Mouse (Mus musculus) embryo, embryonic 10 days (tissue): ENCODE measurements around the gene Gpr37l1.

ENCODE experiments used
- DNase-seq: peaks from one replicate; pipeline ENCODE4 v3.0.0-alpha.2; 2015; ENCODE audit warnings: low spot score

Gene Gpr37l1

DNA sequence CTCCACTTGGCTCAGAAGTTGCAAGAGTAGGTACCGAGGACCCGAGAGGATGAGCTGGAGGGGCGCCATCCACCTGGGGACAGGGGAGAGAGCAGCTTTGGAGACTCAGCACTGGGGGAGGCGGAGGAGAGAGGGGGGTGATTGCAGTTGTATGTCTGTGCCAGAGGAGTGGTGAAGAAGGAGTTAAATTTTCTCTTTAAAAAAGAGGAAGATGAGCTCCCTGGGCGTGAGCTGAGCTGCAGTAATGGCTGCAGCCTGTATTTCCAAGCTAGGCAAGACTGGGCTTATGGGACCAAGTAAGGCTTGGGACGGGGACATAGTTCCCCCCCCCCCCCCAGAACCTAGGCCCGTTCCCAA is 19.8 kb downstream of the Gpr37l1 start:
- no peak for DNase-seq

- peak; percentile 59 for DNase-seq
Observed at GRCm38 (mm10) chr1:135146946-135147701, 20.4 kb downstream of the Gpr37l1 start.

DNA sequence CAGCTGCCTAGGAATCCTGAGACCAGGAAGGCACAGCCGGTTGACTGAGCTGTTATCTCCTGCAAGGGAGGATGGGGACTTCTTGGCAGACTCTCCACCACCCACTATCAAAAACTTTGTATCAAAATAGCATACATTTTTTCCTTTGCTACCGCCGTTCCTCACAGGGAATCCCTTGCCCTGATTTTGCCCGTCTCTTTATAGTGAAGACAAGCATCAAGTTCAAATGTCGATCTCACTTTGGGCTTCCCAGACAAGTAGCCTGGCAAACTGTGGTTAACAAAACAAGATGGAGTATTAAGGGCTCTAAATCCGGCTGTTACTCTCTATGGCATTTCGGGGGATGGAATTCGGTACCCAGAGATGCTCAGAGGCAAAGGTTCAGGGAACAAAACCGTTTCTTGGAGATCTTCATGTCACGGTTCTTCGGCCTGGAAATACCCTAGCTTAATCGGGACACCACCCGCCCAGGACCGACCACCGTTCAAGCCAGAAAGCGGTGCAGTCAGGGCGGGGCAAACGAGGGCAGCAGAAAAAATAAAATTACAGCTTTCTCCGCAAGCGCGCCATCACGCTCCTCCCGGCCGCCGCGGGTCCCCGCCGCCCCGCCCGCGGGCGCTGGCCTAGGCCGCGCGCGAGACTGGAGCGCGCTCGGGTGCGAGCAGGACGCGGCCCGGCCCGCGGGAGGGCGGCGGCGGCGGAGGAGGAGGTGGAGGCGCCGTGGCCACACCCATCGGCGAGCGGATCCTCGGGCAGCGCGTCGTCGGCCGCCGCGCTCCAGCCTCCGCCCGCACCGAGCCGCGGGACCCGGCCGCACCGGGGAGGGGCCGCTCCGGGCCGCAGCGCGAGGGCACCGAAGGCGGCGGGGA is 21.2 kb downstream of the Gpr37l1 start, which contains the start of gene Arl8a:
Arl8a (plus strand) TSS at position 748 of the 869 bp plus-strand sequence.
- DNase-seq: peak; percentile 85

GRCm38 (mm10) chr1:135143940-135144339 is 23.5 kb downstream of the Gpr37l1 start:
- no peak for DNase-seq

- DNase-seq: no peak
Observed at GRCm38 (mm10) chr1:135142452-135142851, 25.0 kb downstream of the Gpr37l1 start.

DNA sequence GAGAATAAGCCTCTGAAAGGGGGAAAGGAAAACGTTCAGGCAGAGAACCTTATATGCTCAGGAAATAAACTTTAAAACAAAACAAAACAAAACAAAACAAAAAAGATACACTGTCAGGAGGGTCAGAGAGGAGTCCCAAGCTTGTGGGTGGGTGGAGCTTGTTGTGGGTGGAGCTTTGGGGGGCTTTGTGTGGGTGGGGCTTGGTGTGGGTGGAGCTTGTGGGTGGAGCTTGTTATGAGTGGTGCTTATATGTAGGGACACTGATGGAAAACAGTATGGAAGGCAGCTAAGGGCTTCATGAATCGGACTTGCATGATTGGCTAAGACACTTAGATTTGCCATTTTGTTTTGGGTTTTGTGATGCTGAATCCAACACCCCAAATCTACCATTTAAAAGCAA is 27.6 kb downstream of the Gpr37l1 start:
- DNase-seq: no peak

DNA sequence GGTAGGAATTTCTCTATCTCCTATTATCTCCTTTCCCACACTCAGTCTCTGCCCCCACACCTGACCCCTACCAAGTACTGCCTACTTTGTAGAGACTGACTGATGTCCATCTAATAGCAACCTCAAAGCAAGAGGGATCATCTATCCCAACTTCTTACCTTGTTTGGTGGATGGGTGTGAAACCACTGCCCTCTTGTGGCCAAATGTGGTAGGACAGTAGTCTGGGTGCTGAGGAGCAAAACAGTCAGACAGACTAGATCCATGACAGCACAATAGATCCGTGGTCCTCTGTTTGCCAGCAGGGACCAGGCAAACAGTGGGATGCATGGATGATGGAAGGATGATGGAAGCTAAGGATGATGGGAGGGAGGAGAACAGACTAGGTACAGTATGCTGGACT is 31.0 kb downstream of the Gpr37l1 start:
- peak; percentile 83 for DNase-seq

DNA sequence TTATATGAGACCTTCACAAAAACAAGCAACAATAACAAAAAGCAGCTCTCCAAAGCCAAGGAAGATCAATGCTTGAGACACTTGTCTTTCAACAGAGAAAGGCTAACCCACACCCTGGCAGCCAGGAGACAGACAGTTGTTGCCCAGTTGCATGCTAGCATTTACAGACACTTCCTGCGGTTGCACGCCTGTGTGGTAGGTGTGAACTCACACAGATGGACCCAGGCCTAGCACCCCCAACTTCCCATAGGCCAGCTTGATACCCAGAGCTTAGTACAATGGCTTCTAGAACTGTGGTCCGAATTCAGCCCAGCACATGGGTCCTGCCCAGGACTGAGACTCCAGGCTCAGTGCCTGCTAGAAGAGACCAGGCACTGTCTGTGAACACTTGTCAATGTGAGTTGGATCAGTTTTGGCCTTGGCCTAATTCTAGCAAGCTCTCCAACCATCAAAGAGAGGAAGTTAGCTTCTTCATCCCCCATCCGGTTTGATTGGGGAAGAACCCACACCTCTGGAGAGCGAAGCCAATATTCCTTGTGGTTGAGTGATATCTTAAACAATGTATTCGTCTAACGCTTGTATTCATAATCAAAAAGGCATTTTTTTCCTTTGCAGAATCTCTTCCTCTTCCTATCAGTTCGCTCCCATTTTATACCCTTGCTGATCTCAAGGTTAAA is 32.2 kb downstream of the Gpr37l1 start:
- no peak for DNase-seq

GRCm38 (mm10) chr1:135133678-135134435 is 33.6 kb downstream of the Gpr37l1 start:
- no peak for DNase-seq

- DNase-seq: no peak
Observed at GRCm38 (mm10) chr1:135132893-135133369, 34.5 kb downstream of the Gpr37l1 start.

DNA sequence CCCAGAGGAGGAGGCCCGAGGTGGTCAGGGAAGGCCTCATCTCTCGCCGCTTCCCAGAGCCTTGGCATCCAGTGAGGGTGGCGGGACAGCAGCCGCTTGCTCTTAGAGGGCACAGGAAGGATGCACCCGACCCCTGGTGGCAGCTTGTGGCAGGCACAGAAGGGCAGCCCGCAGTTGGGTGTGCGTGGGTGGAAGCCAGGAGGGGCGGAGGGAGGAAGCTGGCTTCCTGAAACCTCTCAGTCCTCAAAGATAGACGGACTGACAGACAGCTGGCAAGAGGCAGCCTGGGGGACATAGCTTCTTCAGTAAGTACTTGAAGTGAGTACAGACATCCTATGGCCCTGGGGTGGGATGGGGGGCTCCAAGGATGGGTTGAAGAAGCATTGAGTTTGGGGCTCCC is 35.0 kb downstream of the Gpr37l1 start, which contains the start of gene Ptpn7:
Ptpn7 (plus strand) TSS at position 228 of the 400 bp plus-strand sequence.
- DNase-seq: peak; percentile 58

- no peak for DNase-seq
Observed at GRCm38 (mm10) chr1:135131560-135131959, 35.9 kb downstream of the Gpr37l1 start.

- DNase-seq: no peak
Observed at GRCm38 (mm10) chr1:135131034-135131433, 36.4 kb downstream of the Gpr37l1 start.

DNA sequence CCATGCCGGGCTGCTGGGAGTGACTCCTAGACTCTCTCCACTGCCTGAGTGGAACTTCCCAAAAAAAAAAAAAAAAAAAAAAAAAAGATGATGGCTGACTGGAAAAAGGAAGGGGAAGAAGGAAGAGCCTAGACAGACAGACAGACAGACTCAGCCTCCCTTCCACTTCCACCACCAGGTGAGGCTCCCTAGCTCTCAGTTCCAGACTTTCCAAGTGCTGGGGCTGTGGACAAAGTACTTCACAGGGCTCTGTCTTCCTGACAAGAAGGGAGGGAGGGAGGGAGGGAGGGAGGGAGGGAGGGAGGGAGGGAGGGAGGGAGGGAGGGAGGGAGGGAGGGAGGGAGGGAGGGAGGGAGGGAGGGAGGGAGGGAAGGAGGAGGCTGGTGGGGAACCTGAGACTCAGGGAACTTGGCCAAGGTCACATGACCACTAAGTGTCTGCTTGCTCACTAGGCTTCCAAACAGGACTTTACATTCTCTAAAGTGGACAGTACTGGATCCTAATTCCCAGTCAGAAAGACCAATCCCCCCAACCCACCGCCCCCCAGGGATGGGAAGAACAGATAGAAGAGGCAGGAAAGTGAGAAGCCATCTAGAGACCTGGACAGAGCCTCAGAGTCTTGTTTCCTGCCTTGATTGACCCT is 37.0 kb downstream of the Gpr37l1 start:
- no peak for DNase-seq

DNA sequence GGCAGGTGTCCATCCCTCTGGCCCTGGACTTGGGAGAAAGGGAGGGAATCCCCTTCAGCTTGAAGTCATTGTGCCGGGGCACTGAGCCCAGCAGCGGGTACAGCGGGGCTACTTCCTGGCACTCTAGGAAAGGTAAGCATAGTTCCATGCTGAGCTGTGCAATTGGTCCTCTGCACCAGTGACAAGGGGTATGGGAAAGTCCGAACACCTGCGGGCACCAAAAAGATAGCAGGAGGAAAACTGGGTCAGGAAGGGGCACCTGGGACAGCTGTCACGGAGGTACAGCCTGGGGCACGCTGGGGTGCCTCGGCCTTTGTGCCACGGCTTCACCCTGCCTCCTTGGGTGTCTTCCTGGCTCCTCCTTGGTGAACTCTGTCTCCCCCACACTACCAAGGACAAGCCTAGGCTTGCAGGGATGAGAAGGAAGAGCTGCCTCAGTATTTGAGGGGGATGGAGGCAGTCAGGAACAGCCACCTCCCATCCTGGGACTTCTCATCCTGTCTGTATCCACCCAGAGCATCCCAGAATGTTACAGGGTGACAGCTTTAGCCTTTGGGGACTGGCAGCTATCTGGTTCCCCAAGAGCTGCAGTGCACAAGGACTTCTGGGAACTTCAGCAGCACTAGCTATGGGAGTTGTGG is 37.8 kb downstream of the Gpr37l1 start:
- DNase-seq: no peak

GRCm38 (mm10) chr1:135128986-135129385 is 38.5 kb downstream of the Gpr37l1 start:
- DNase-seq: no peak

- DNase-seq: no peak
Observed at GRCm38 (mm10) chr1:135128011-135128441, 39.5 kb downstream of the Gpr37l1 start.

DNA sequence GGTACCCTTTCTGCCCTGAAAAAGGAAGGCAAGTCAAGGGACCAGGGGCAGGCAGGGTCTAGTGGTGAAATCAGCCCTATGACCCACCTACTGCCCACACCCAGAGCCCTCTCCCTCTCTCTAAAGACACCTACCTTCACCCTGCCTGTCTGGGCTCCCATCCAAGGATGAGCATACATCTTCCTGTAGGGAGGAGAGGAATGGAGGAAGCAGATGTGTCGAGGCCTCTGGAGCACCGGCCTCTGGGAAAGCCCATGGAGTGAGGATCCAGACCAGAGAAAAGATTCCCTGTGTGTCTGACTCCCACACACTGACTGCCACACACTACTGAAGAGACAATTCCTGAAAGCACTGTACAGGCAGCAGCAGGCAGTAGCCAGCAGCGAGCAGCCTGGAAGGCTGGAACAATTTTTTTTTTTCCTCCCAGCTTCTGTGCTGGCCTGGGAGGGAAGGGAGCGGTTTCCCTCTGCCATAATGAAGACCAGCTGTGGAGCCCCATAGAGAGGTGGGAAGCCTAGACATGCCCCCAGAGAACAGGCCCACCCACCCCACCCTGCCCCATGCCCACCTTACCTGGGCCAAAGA is 40.9 kb downstream of the Gpr37l1 start:
- no peak for DNase-seq

DNA sequence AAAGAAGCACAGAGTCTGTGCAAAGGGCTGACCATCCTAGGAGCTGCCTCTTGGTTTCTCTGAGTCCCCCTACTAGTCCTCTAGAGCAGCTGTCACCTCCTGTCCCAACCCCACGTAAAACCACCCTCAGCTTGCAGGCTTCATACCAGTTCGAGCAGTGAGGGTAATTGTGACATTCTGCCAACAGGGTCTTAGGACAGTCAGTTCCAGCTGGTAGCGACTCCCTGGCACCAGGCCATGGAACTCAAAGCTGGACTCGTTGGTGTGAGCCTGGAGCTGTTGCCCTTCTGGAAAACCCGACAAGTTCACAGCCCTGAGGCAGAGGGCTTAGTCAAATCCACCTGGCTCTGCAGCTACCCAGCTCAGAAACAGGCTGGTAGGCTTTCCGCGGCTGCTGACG is 41.5 kb downstream of the Gpr37l1 start:
- DNase-seq: no peak
